Mouse (Mus musculus): Measurements from ENCODE around the gene Dmwd. TPM values are rescaled to one million over a fixed set of nuclear protein-coding genes. Genes with fewer than 3 reads are reported as not detected.
A peak's percentile ranks its signal among the peaks of the same experiment; 100 is the strongest.

Dmwd gene
- polyA plus RNA-seq, 1 experiment from 2014 or later, result 20.2 TPM

- Histone ChIP-seq H3K9me3 (ENCODE audit: control insufficient read depth, low read length) (no peaks in the 10 kb centered on the region), H3K4me2 (ENCODE audit: low read depth, low read length) (no peak overlapping the region), H3K9ac (ENCODE audit: low read depth, low read length) (no peak overlapping the region), H3K4me1 (ENCODE audit: control insufficient read depth, insufficient read depth, low read length) (peaks cover 17% of the 10 kb centered on the region), H3K36me3 (ENCODE audit: control insufficient read depth, insufficient read depth, low read length) (peaks cover 16% of the 10 kb centered on the region; the same call in 1 of the 2 replicates), H3K27me3 (replicated peaks; ENCODE audit: control insufficient read depth, insufficient read depth, low read length) (no peaks in the 10 kb centered on the region), H3K4me3 (ENCODE audit: low read depth, low read length) (no peak overlapping the region), H3K27ac (replicated peaks; ENCODE audit: low read depth, low read length) (no peak overlapping the region)
- WGBS, result 93% methylated on average over 1 of the region's 1 CpGs
- ATAC-seq (ENCODE audit: low read depth) (no peak), DNase-seq (ENCODE audit: low spot score) (no peak)
These were observed 24.3 kb downstream of the Dmwd start for GRCm38 (mm10) chr7:19100290-19100689.

- no peaks in the 10 kb centered on the region for H3K4me1 ChIP-seq (ENCODE audit: control insufficient read depth, insufficient read depth, low read length)
- no peak overlapping the region for H3K4me2 ChIP-seq (ENCODE audit: low read depth, low read length)
- H3K9me3 ChIP-seq (ENCODE audit: control insufficient read depth, low read length), result no peaks in the 10 kb centered on the region
- no peaks in the 10 kb centered on the region for H3K36me3 ChIP-seq (ENCODE audit: control insufficient read depth, insufficient read depth, low read length)
- H3K9ac ChIP-seq (ENCODE audit: low read depth, low read length), result no peak overlapping the region
- no peak overlapping the region for H3K27ac ChIP-seq (replicated peaks; ENCODE audit: low read depth, low read length)
- ATAC-seq (ENCODE audit: low read depth) (no peak), DNase-seq (ENCODE audit: low spot score) (no peak)
- no peak overlapping the region for H3K4me3 ChIP-seq (ENCODE audit: low read depth, low read length)
- no peaks in the 10 kb centered on the region for H3K27me3 ChIP-seq (replicated peaks; ENCODE audit: control insufficient read depth, insufficient read depth, low read length)
These were observed 27.7 kb downstream of the Dmwd start for GRCm38 (mm10) chr7:19103741-19104140.

- H3K9ac ChIP-seq (ENCODE audit: low read depth, low read length), result no peak overlapping the region
- H3K27ac ChIP-seq (replicated peaks; ENCODE audit: low read depth, low read length), result no peak overlapping the region
- H3K36me3 ChIP-seq (ENCODE audit: control insufficient read depth, insufficient read depth, low read length), result no peaks in the 10 kb centered on the region
- no peak overlapping the region for H3K4me2 ChIP-seq (ENCODE audit: low read depth, low read length)
- DNase-seq (ENCODE audit: low spot score) (no peak), ATAC-seq (ENCODE audit: low read depth) (no peak)
- no peaks in the 10 kb centered on the region for H3K27me3 ChIP-seq (replicated peaks; ENCODE audit: control insufficient read depth, insufficient read depth, low read length)
- WGBS, result 71% methylated on average over 2 of the region's 2 CpGs
- no peaks in the 10 kb centered on the region for H3K9me3 ChIP-seq (ENCODE audit: control insufficient read depth, low read length)
- H3K4me3 ChIP-seq (ENCODE audit: low read depth, low read length), result no peak overlapping the region
- H3K4me1 ChIP-seq (ENCODE audit: control insufficient read depth, insufficient read depth, low read length), result no peaks in the 10 kb centered on the region
These were observed 28.5 kb downstream of the Dmwd start for GRCm38 (mm10) chr7:19104486-19104885.

GRCm38 (mm10) chr7:19107436-19107835 is 31.4 kb downstream of the Dmwd start:
- H3K27me3 ChIP-seq (replicated peaks; ENCODE audit: control insufficient read depth, insufficient read depth, low read length), result no peaks in the 10 kb centered on the region
- WGBS, result 64% methylated on average over 3 of the region's 3 CpGs
- no peaks in the 10 kb centered on the region for H3K4me1 ChIP-seq (ENCODE audit: control insufficient read depth, insufficient read depth, low read length)
- H3K9ac ChIP-seq (ENCODE audit: low read depth, low read length), result no peak overlapping the region
- H3K9me3 ChIP-seq (ENCODE audit: control insufficient read depth, low read length), result no peaks in the 10 kb centered on the region
- H3K4me3 ChIP-seq (ENCODE audit: low read depth, low read length), result no peak overlapping the region
- no peak overlapping the region for H3K27ac ChIP-seq (replicated peaks; ENCODE audit: low read depth, low read length)
- no peak overlapping the region for H3K4me2 ChIP-seq (ENCODE audit: low read depth, low read length)
- DNase-seq (ENCODE audit: low spot score), result no peak
- no peak for ATAC-seq (ENCODE audit: low read depth)
- no peaks in the 10 kb centered on the region for H3K36me3 ChIP-seq (ENCODE audit: control insufficient read depth, insufficient read depth, low read length)

GRCm38 (mm10) chr7:19109565-19109964 is 33.5 kb downstream of the Dmwd start:
- Histone ChIP-seq H3K27me3 (replicated peaks; ENCODE audit: control insufficient read depth, insufficient read depth, low read length) (no peaks in the 10 kb centered on the region), H3K27ac (replicated peaks; ENCODE audit: low read depth, low read length) (no peak overlapping the region), H3K9me3 (ENCODE audit: control insufficient read depth, low read length) (no peaks in the 10 kb centered on the region), H3K36me3 (ENCODE audit: control insufficient read depth, insufficient read depth, low read length) (no peaks in the 10 kb centered on the region), H3K4me3 (ENCODE audit: low read depth, low read length) (no peak overlapping the region), H3K9ac (ENCODE audit: low read depth, low read length) (no peak overlapping the region), H3K4me2 (ENCODE audit: low read depth, low read length) (no peak overlapping the region), H3K4me1 (ENCODE audit: control insufficient read depth, insufficient read depth, low read length) (no peaks in the 10 kb centered on the region)
- no peak for DNase-seq (ENCODE audit: low spot score)
- no peak for ATAC-seq (ENCODE audit: low read depth)
- 81% methylated on average over 1 of the region's 1 CpGs for WGBS

- ATAC-seq (ENCODE audit: low read depth), result peak; percentile 12; the same call in 1 of the 2 replicates
- Histone ChIP-seq H3K9ac (ENCODE audit: low read depth, low read length) (no peak within 1 kb of the TSS), H3K4me2 (ENCODE audit: low read depth, low read length) (peak within 1 kb of the TSS; percentile 69), H3K27me3 (replicated peaks; ENCODE audit: control insufficient read depth, insufficient read depth, low read length) (no peaks in the 10 kb centered on the region), H3K4me1 (ENCODE audit: control insufficient read depth, insufficient read depth, low read length) (peaks cover 9% of the 10 kb centered on the region), H3K36me3 (ENCODE audit: control insufficient read depth, insufficient read depth, low read length) (no peaks in the 10 kb centered on the region), H3K27ac (replicated peaks; ENCODE audit: low read depth, low read length) (no peak within 1 kb of the TSS), H3K9me3 (ENCODE audit: control insufficient read depth, low read length) (0 out of 2 replicates have a peak, but pooled peaks cover 14% of the 10 kb centered on the region), H3K4me3 (ENCODE audit: low read depth, low read length) (peak within 1 kb of the TSS; percentile 13)
- 29% methylated on average over 40 of the region's 64 CpGs for WGBS
- peak; percentile 68 for DNase-seq (ENCODE audit: low spot score)
These were observed 42.2 kb downstream of the Dmwd start, which contains the start of gene Gm4969 for GRCm38 (mm10) chr7:19118028-19118771. TSS of gene Gm4969 (minus strand) at chr7:19118368.

DNA sequence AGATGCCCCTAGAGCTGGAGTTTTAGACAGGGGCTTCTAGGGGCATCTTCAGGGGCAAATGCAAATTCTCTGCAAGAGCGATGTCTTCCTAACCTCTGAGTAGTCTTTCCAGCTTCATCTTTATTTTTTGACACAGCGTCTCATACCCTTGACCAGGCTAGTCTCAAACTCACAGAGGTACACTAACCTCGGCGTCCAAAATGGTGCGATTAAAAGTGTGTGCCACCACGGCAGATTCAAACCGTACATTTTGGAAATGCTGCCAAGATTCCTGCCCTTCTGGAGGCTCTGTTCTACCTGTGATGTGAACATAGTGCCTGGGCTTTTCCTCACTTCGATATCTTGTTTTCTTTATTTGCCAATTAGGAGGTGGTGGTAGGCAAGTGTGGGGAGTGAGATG is 43.1 kb downstream of the Dmwd start:
- Histone ChIP-seq H3K4me2 (ENCODE audit: low read depth, low read length) (peak overlapping the region; percentile 69; the same call in 1 of the 2 replicates), H3K9ac (ENCODE audit: low read depth, low read length) (no peak overlapping the region), H3K9me3 (ENCODE audit: control insufficient read depth, low read length) (0 out of 2 replicates have a peak, but pooled peaks cover 14% of the 10 kb centered on the region), H3K4me3 (ENCODE audit: low read depth, low read length) (no peak overlapping the region; the same call in 1 of the 2 replicates), H3K4me1 (ENCODE audit: control insufficient read depth, insufficient read depth, low read length) (peaks cover 9% of the 10 kb centered on the region), H3K27ac (replicated peaks; ENCODE audit: low read depth, low read length) (no peak overlapping the region), H3K27me3 (replicated peaks; ENCODE audit: control insufficient read depth, insufficient read depth, low read length) (no peaks in the 10 kb centered on the region), H3K36me3 (ENCODE audit: control insufficient read depth, insufficient read depth, low read length) (no peaks in the 10 kb centered on the region)
- 0 out of 2 replicates have a peak, but pooled peaks have one; percentile 5 for ATAC-seq (ENCODE audit: low read depth)
- 89% methylated on average over 8 of the region's 8 CpGs for WGBS
- no peak for DNase-seq (ENCODE audit: low spot score)

- H3K4me1 ChIP-seq (ENCODE audit: control insufficient read depth, insufficient read depth, low read length), result peaks cover 9% of the 10 kb centered on the region
- H3K9me3 ChIP-seq (ENCODE audit: control insufficient read depth, low read length), result 0 out of 2 replicates have a peak, but pooled peaks cover 14% of the 10 kb centered on the region
- peak; percentile 99 for DNase-seq (ENCODE audit: low spot score)
- peak; percentile 97 for ATAC-seq (ENCODE audit: low read depth)
- no peaks in the 10 kb centered on the region for H3K36me3 ChIP-seq (ENCODE audit: control insufficient read depth, insufficient read depth, low read length)
- no peaks in the 10 kb centered on the region for H3K27me3 ChIP-seq (replicated peaks; ENCODE audit: control insufficient read depth, insufficient read depth, low read length)
- no peak within 1 kb of the TSS for H3K27ac ChIP-seq (replicated peaks; ENCODE audit: low read depth, low read length)
- H3K4me3 ChIP-seq (ENCODE audit: low read depth, low read length), result peak within 1 kb of the TSS; percentile 61
- 2% methylated on average over 34 of the region's 34 CpGs for WGBS
- H3K4me2 ChIP-seq (ENCODE audit: low read depth, low read length), result peak within 1 kb of the TSS; percentile 69
- peak within 1 kb of the TSS; percentile 76 for H3K9ac ChIP-seq (ENCODE audit: low read depth, low read length)
These were observed 43.8 kb downstream of the Dmwd start, which contains the start of gene Fbxo46 for GRCm38 (mm10) chr7:19119631-19120429. TSS of gene Fbxo46 (plus strand) at chr7:19119859.
